Mouse (Mus musculus) spleen, postnatal 36 days (tissue): ENCODE results near the gene Vegfa.
"Not testable (repeated sequence)": the region's sequence is repeated elsewhere in the genome, so short reads cannot be mapped to it uniquely, and the experiment has no call there.

ENCODE experiments used
- DNase-seq, 2 experiments: peaks; one replicate each; pipeline ENCODE4 v3.0.0; 2022; ENCODE audit warnings: low spot score in 2 of 2, mixed read lengths in 1 of 2

Vegfa gene

GRCm38 (mm10) chr17:45998363-45998762 lies 33.8 kb downstream of the Vegfa start:
- no peak for DNase-seq

- no peak for DNase-seq
Observed at GRCm38 (mm10) chr17:45996921-45997444, 35.2 kb downstream of the Vegfa start.

GRCm38 (mm10) chr17:45994281-45994817 lies 37.8 kb downstream of the Vegfa start:
- DNase-seq: no peak

- DNase-seq: no peak
Observed at GRCm38 (mm10) chr17:45986915-45987314, 45.3 kb downstream of the Vegfa start.

- DNase-seq: no peak
Observed at GRCm38 (mm10) chr17:45986374-45986773, 45.8 kb downstream of the Vegfa start.

GRCm38 (mm10) chr17:45983185-45983584 lies 49.0 kb downstream of the Vegfa start:
- DNase-seq: not testable (repeated sequence)

- no peak for DNase-seq
Observed at GRCm38 (mm10) chr17:45981841-45982240, 50.3 kb downstream of the Vegfa start.

- no peak for DNase-seq
Observed at GRCm38 (mm10) chr17:45979025-45979805, 53.0 kb downstream of the Vegfa start.

GRCm38 (mm10) chr17:45974461-45974860 lies 57.7 kb downstream of the Vegfa start:
- DNase-seq: peak in 1 of 2 experiments; percentile 8

- DNase-seq: no peak
Observed at GRCm38 (mm10) chr17:45973214-45973613, 59.0 kb downstream of the Vegfa start.

- DNase-seq: no peak
Observed at GRCm38 (mm10) chr17:45972405-45972804, 59.8 kb downstream of the Vegfa start.

GRCm38 (mm10) chr17:45971800-45972199 lies 60.4 kb downstream of the Vegfa start:
- no peak for DNase-seq

GRCm38 (mm10) chr17:45970741-45971550 lies 61.2 kb downstream of the Vegfa start:
- DNase-seq: no peak

GRCm38 (mm10) chr17:45969596-45969995 lies 62.6 kb downstream of the Vegfa start:
- no peak for DNase-seq

- DNase-seq: no peak
Observed at GRCm38 (mm10) chr17:45968341-45968740, 63.8 kb downstream of the Vegfa start.
